Mouse (Mus musculus) Patski (cell line): Measurements from ENCODE around the gene Cox6b1. TPM values are rescaled to one million over a fixed set of nuclear protein-coding genes. Genes with fewer than 3 reads are reported as not detected.
A peak's percentile ranks its signal among the peaks of the same experiment; 100 is the strongest.

Experiments
- ATAC-seq: fragments of 100-300 bp; one replicate; pipeline ENCODE4 v1.8.0; 2021
- CTCF ChIA-PET: fragments of 350-600 bp; sonication (Branson Sonifier 250); formaldehyde crosslinking; loops from one replicate; lab custom pipeline; 2022; ENCODE audit warnings: inconsistent platforms; lab: Charles Lee
- POLR2A ChIA-PET: fragments of 350-600 bp; sonication (Branson Sonifier 250); formaldehyde crosslinking; loops from one replicate; lab custom pipeline; 2022; ENCODE audit warnings: antibody characterized with exemption, inconsistent platforms; lab: Charles Lee
- DNase-seq: peaks from one replicate; pipeline ENCODE4 v3.0.0-alpha.2; 2011; ENCODE audit warnings: low read depth, low spot score
- H3K27me3 ChIP-seq: fragments of 371-371 bp; one replicate; pipeline ENCODE4 v1.5.1; 2021
- CTCF ChIP-seq: fragments of 100-300 bp; IDR thresholded peaks from one replicate; pipeline ENCODE4 v1.5.1; 2021
- in situ Hi-C: fragments of 300-500 bp; cut with MboI; formaldehyde crosslinking; loops from 3 replicates; pipeline ENCODE4 v1.11.1; 2018; ENCODE audit warnings: low pct_unique_long_range_greater_than_20kb, mixed read lengths
- polyA plus RNA-seq: library from polyadenylated mRNA; unstranded; gene quantifications from one replicate; pipeline ENCODE4 v1.2.3, GENCODE M21; 2021

Gene Cox6b1
- polyA plus RNA-seq, 1 experiment from 2014 or later: 1,119 TPM

- in situ Hi-C loops: no loop called here
- H3K27me3 ChIP-seq: no peaks in the 10 kb centered on the region
- DNase-seq (peak; percentile 94), ATAC-seq (peak; percentile 92)
- no peak for TF ChIP-seq CTCF
- CTCF ChIA-PET: interaction anchor here (1.0 to 6.9 kb wide), 6 partner anchors 10 to 35 kb away, joined by 3 to 65 read pairs (median 7); partner anchors contain the start of genes Gm49396, Psenen, U2af1l4 and Zbtb32
- POLR2A ChIA-PET: interaction anchor here (0.8 to 2.9 kb wide), 5 partner anchors 13 to 37 kb away, joined by 3 to 10 read pairs (median 5); partner anchors contain the start of gene Cox6b1
Measured at GRCm38 (mm10) chr7:30588676-30589434, 37.1 kb downstream of the Cox6b1 start, which contains the start of gene Kmt2b. Kmt2b (minus strand) TSS chr7:30588726.

DNA sequence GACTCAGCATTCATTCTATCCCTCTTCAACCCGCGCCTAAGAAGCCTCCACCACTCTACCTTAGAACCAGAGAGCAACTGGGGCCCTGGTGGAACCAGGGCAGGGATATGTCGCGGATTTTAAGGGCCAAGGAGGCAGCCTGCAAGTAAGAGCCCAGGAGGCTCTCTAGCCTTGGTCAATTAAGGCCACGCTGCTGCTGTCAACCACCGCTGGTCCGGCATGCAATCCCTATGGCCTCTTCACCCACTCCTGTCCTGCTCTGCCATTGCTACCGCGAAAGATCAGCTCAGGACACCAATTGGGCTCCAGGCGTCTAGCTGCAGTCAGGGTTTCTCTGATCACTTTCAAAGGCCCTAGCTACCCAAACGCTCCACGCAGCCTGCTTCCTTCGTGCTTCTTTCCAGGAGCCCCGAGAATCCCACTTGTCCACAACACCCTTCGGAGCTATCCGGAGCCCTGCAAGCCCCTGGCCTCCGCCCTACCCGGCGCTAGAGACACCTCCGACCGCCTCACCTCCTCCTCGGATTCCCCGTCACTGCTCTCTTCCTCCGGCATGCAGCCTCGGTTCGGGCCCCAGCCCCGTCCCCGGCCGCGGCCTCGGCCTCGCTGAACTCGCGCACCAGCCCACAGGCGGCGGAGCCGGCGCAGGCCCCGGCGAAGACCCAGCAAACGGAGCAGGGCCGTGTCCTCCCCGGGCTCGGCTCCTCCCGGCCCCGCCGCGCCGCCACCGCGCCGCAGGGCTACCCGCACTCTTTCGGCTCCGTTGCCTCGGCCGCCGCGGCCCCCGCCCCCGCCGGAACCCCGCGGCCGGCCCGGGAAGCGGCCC, 37.9 kb downstream of the Cox6b1 start:
- ChIA-PET CTCF (interaction anchor here (1.0 to 6.9 kb wide), 3 partner anchors 17 to 36 kb away, joined by 3 to 65 read pairs (median 31); no protein-coding TSS in a partner anchor), POLR2A (interaction anchor here (0.8 to 2.9 kb wide), 4 partner anchors 13 to 31 kb away, joined by 3 to 10 read pairs (median 5); no protein-coding TSS in a partner anchor)
- ATAC-seq (no peak), DNase-seq (no peak)
- in situ Hi-C loops: no loop called here
- no peak for TF ChIP-seq CTCF
- H3K27me3 ChIP-seq: no peaks in the 10 kb centered on the region

DNA sequence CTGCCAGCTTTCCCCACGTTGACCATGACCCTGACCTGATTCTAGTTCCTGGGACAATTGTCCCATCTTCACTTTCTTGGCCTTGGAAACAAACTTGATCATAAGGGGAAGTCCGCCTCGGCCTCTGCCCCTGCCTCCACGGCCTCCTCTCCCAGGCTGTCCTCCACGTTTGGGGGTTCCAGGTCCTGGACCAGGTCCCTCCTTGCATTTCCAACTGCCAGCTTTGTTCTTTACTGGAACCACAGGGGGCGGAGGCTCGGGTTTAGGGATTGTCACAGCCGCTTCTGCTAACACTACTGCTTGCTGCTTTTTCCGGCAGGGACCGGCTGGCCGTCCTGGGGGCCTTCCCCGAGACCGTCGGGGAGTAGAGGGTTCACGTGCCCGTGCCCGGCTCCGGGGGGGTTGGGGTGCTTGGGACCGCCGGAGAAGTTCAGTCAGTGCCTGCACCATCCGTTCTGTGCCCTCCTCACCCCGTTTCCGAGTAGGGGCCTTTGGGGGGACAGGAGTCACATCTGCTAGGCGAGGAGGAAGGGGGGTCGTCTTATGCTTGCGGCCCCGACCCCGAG, 39.4 kb downstream of the Cox6b1 start:
- DNase-seq (no peak), ATAC-seq (no peak)
- POLR2A ChIA-PET: interaction anchor here (2.4 kb wide), 1 partner anchor 13 kb away, joined by 12 read pairs; no protein-coding TSS in a partner anchor
- TF ChIP-seq CTCF: no peak
- in situ Hi-C loops: no loop called here
- no peaks in the 10 kb centered on the region for H3K27me3 ChIP-seq
- CTCF ChIA-PET: no interaction called here

GRCm38 (mm10) chr7:30585170-30585569, 40.8 kb downstream of the Cox6b1 start:
- TF ChIP-seq CTCF: no peak
- in situ Hi-C loops: no loop called here

GRCm38 (mm10) chr7:30584339-30584738, 41.6 kb downstream of the Cox6b1 start:
- CTCF ChIA-PET: interaction anchor here (1.4 kb wide), 2 partner anchors 11 to 13 kb away, joined by 4 to 5 read pairs; no protein-coding TSS in a partner anchor

More at GRCm38 (mm10) chr7:30585170-30585569, 40.8 kb downstream of the Cox6b1 start:
- DNase-seq (no peak), ATAC-seq (no peak)
- POLR2A ChIA-PET: interaction anchor here (1.2 to 2.4 kb wide), 2 partner anchors 12 to 32 kb away, joined by 3 to 12 read pairs; no protein-coding TSS in a partner anchor
- H3K27me3 ChIP-seq: no peaks in the 10 kb centered on the region
- CTCF ChIA-PET: interaction anchor here (1.4 kb wide), 2 partner anchors 12 to 14 kb away, joined by 4 to 5 read pairs; no protein-coding TSS in a partner anchor

DNA sequence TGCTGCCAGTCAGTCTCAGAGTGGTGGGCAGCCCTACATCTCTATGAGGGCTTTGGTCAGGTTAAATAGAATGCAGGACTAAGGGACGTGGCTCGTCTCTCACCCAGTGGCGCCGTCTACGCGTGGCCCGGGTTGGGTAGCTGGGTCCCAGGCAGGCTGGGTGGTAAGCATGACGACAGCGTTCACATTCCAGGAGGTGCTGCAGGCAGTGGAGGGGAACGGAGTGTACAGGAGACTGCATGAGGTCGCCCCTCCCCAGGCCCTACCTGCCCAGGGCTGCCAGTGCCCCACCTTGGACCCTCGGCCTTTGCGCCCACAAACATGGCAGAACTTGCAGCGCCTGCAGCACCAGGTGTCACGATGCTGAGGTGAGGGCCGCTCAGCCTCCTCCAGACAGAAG, 44.4 kb downstream of the Cox6b1 start:
- TF ChIP-seq CTCF: no peak
- CTCF ChIA-PET: interaction anchor here (1.1 to 1.2 kb wide), 2 partner anchors 9 to 10 kb away, joined by 3 to 6 read pairs; no protein-coding TSS in a partner anchor
- no peaks in the 10 kb centered on the region for H3K27me3 ChIP-seq
- DNase-seq (no peak), ATAC-seq (peak; percentile 54)
- in situ Hi-C loops: no loop called here
- POLR2A ChIA-PET: interaction anchor here (1.2 kb wide), 1 partner anchor 8 kb away, joined by 3 read pairs; no protein-coding TSS in a partner anchor

More at GRCm38 (mm10) chr7:30584339-30584738, 41.6 kb downstream of the Cox6b1 start:
- POLR2A ChIA-PET: interaction anchor here (2.4 kb wide), 1 partner anchor 11 kb away, joined by 12 read pairs; no protein-coding TSS in a partner anchor
- DNase-seq (no peak), ATAC-seq (no peak)
- in situ Hi-C loops: no loop called here
- TF ChIP-seq CTCF: no peak
- H3K27me3 ChIP-seq: no peaks in the 10 kb centered on the region

- ATAC-seq: no peak
- TF ChIP-seq CTCF: no peak
- no peak for DNase-seq
- in situ Hi-C loops: no loop called here
- CTCF ChIA-PET: no interaction called here
- POLR2A ChIA-PET: interaction anchor here (1.7 kb wide), 1 partner anchor 12 kb away, joined by 4 read pairs; no protein-coding TSS in a partner anchor
- no peaks in the 10 kb centered on the region for H3K27me3 ChIP-seq
Measured at GRCm38 (mm10) chr7:30579950-30580349, 46.0 kb downstream of the Cox6b1 start.

- in situ Hi-C loops: no loop called here
- POLR2A ChIA-PET: interaction anchor here (1.1 to 2.2 kb wide), 2 partner anchors 9 to 12 kb away, joined by 3 to 12 read pairs; no protein-coding TSS in a partner anchor
- no peak for ATAC-seq
- no peak for DNase-seq
- CTCF ChIA-PET: interaction anchor here (0.9 to 1.9 kb wide), 5 partner anchors 8 to 96 kb away, joined by 3 to 6 read pairs (median 5); no protein-coding TSS in a partner anchor
- H3K27me3 ChIP-seq: no peaks in the 10 kb centered on the region
- TF ChIP-seq CTCF: no peak
Measured at GRCm38 (mm10) chr7:30572969-30573368, 53.0 kb downstream of the Cox6b1 start.

- DNase-seq (no peak), ATAC-seq (no peak)
- H3K27me3 ChIP-seq: no peaks in the 10 kb centered on the region
- ChIA-PET POLR2A (interaction anchor here (1.1 to 2.2 kb wide), 2 partner anchors 10 to 13 kb away, joined by 3 to 12 read pairs; no protein-coding TSS in a partner anchor), CTCF (interaction anchor here (0.9 to 1.4 kb wide), 2 partner anchors 9 to 97 kb away, joined by 3 to 6 read pairs; no protein-coding TSS in a partner anchor)
- in situ Hi-C loops: no loop called here
- TF ChIP-seq CTCF: no peak
Measured at GRCm38 (mm10) chr7:30572389-30572788, 53.6 kb downstream of the Cox6b1 start.
